Mouse (Mus musculus): Measurements from ENCODE around the gene Teddm2.

The Teddm2 gene

DNA sequence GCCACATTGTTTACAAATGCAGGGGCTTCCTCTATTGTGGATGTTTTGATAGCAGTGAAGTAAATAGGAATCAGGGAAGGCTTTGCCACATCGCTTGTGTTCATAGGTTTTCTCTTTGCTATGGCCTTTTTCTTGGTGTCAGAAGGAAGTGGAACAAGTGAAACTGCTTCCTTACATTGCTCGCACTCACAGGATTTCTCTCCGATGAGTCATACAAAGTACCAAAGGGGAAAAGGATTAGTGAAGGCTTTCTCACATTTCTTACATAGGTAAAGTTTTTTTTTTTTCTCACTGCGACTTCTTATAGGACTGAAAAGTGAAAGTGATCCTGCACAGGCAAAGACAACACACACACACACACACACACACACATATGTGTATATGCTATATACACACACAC is 64.0 kb downstream of the Teddm2 start:
- in situ Hi-C loops (cut with MseI, MboI) = no loop called here

DNA sequence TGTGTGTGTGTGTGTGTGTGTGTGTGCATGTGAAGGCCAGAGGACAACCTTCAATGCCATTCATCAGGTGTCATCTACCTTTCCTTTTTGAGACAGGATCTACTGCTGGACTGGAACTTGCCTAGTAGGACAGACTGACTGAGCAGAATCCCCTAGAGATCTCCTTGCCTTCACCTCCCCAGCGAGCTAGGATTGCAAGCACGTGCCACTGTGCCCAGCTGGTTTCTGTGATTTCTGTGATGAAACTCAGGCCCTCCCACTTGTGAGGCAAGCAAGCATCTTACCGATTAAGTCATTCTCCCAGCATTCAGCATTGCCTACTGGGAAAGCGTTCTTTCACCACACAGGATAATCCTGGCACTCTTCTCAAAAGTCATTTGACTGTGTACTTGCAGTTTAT is 69.3 kb downstream of the Teddm2 start:
- in situ Hi-C loops (cut with MseI, MboI) = no loop called here

DNA sequence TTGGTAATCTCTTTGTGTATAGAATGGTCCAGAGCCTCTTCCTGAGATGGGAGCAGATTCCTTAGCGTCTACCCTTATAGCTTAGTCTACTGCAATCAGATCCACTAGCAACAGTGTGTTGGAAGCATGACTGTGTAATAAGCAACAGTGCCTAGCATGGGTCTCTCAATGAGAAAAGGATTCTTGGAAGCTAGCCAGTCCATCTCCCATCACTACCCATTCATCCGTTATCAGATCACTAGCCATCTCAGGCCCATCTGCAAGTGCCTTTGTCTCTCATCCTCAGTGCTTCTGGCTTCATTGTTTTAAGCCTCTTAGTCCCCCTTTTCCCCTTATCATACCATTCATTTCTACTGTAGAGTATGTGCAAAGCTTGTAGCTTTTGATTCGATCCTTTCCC is 79.8 kb downstream of the Teddm2 start:
- in situ Hi-C loops (cut with MseI, MboI) = no loop called here

DNA sequence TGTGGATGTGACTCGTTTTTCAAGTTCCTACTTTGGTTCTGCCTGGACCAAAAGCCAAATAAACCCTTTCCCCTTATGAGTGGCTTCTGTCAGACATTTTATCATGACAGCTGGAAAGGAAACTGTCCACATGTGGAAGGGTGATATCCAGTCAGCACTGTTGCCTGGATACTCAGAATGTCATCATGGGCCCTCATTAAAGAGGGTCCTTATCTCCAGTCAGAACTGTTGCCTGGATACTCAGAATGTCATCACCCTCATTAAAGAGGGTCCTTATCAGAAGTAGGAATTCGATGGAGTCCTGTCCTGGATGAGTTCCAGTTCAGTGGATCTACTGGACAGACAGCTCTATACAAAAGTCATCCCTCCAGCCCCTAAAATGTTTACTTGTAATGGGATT is 85.8 kb downstream of the Teddm2 start:
- in situ Hi-C loops (cut with MseI, MboI) = no loop called here

DNA sequence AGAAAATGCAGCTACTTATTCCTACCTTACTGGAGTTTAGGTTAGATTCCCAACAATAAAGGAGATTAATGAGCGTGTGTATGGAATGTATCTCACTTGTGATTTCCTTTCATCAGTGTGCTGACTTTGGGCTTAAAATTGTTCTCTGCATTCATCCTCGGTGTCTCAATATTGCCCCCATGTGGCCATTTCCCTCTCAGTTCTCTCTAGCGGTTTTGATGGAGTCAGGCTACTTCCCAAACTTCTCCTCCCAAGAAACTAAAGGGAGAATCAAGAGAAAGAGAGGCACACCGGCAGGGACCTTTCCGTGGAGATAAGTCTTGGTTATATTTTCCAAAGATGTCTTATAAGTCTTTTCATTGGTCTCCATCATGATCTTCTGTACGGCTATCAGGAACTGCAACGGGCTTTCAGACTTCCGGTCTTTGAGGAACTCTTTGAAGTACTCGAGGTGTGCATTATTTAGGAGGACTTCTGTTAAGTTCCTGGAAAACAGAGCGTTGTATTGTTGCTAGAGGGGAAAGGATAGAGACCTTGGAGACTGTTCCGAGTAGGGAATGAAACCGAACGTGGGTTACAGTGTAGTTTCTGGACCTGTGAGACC is 92.5 kb downstream of the Teddm2 start:
- in situ Hi-C loops (cut with MseI, MboI) = no loop called here

DNA sequence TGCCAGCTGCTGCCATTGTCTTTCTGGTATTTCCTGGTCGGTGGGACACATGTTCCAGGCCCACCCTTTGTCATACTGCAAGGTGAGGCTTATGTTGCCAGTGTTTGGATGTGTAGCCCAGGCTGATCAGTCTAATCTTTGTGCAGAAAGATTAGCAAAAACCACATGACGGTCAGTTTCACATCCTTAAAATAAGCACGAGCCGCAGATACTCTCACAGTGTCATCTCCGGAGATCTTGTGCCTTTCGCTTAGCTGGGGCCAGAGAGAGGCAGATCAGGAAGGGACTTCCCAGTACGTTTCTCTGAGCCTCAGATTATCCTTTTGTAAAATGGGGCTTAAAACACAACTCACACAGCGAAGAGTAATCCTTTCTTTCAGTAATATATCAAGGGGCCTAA is 96.5 kb downstream of the Teddm2 start:
- in situ Hi-C loops (cut with MseI, MboI) = no loop called here

DNA sequence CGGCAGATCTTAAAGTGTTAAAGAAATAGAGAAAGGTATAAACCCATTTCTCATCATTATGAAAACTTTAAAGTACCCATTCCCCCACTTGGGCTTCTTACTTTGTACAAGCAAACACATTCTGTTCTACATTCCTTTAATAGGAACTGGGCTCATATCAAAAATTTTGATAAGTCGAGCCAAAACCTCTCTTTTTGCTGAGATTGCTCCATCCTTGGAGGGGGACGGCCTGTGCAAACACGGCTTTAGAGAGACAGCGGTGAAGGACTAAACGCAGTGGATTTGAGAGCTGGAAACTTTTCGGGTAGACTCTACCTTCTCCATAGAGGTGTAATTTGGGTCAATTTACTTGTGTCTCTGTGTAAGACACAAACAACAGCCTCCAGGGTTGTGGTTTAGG is 97.3 kb downstream of the Teddm2 start:
- in situ Hi-C loops (cut with MseI, MboI) = no loop called here
